Mouse (Mus musculus): ENCODE results near the gene Nckap5. TPM values are rescaled to one million over a fixed set of nuclear protein-coding genes. Genes with fewer than 3 reads are reported as not detected.

The Nckap5 gene
- total RNA-seq, 2 experiments from 2014 or later: 9.6 to 13.1 TPM

GRCm38 (mm10) chr1:125971933-125972332, 858.7 kb downstream of the Nckap5 start:
- intact Hi-C loops (cut with DNase I): no loop called here
- DNase-seq: no peak

- DNase-seq: no peak
- intact Hi-C loops (cut with DNase I): no loop called here
Observed at GRCm38 (mm10) chr1:125967671-125968070, 862.9 kb downstream of the Nckap5 start.

GRCm38 (mm10) chr1:125951026-125951425, 879.6 kb downstream of the Nckap5 start:
- intact Hi-C loops (cut with DNase I): no loop called here
- DNase-seq: no peak

- intact Hi-C loops (cut with DNase I): no loop called here
- no peak for DNase-seq
Observed at GRCm38 (mm10) chr1:125949076-125949475, 881.5 kb downstream of the Nckap5 start.

GRCm38 (mm10) chr1:125945136-125945535, 885.5 kb downstream of the Nckap5 start:
- no peak for DNase-seq
- intact Hi-C loops (cut with DNase I): no loop called here

GRCm38 (mm10) chr1:125943305-125943704, 887.3 kb downstream of the Nckap5 start:
- no peak for DNase-seq
- intact Hi-C loops (cut with DNase I): no loop called here

GRCm38 (mm10) chr1:125925486-125925885, 905.1 kb downstream of the Nckap5 start:
- DNase-seq: no peak
- intact Hi-C loops (cut with DNase I): no loop called here

- intact Hi-C loops (cut with DNase I): no loop called here
Observed at GRCm38 (mm10) chr1:125923062-125923461, 907.5 kb downstream of the Nckap5 start.

GRCm38 (mm10) chr1:125920696-125921095, 909.9 kb downstream of the Nckap5 start:
- DNase-seq: no peak
- intact Hi-C loops (cut with DNase I): no loop called here

More at GRCm38 (mm10) chr1:125923062-125923461, 907.5 kb downstream of the Nckap5 start:
- DNase-seq: no peak

GRCm38 (mm10) chr1:125912601-125913600, 917.7 kb downstream of the Nckap5 start, which contains the start of gene Lypd1:
TSS of gene Lypd1 (minus strand) at chr1:125913101.
- DNase-seq: no peak
- intact Hi-C loops (cut with DNase I): no loop called here

GRCm38 (mm10) chr1:125911901-125912445, 918.6 kb downstream of the Nckap5 start:
- intact Hi-C loops (cut with DNase I): no loop called here
- peak; percentile 10 to 24 for DNase-seq

GRCm38 (mm10) chr1:125911337-125911900, 919.2 kb downstream of the Nckap5 start:
- intact Hi-C loops (cut with DNase I): no loop called here
- DNase-seq: peak; percentile 5 to 13

GRCm38 (mm10) chr1:125910871-125911265, 919.7 kb downstream of the Nckap5 start:
- intact Hi-C loops (cut with DNase I): no loop called here
- DNase-seq: no peak

GRCm38 (mm10) chr1:125910211-125910870, 920.3 kb downstream of the Nckap5 start:
- intact Hi-C loops (cut with DNase I): no loop called here
- DNase-seq: peak; percentile 4 to 12

- no peak for DNase-seq
- intact Hi-C loops (cut with DNase I): no loop called here
Observed at GRCm38 (mm10) chr1:125893158-125893557, 937.4 kb downstream of the Nckap5 start.

GRCm38 (mm10) chr1:125870056-125870455, 960.5 kb downstream of the Nckap5 start:
- DNase-seq: no peak
- intact Hi-C loops (cut with DNase I): no loop called here

Data from heart, postnatal 14 days (tissue).